8 mouse cellular contexts compared by ENCODE assay signal in genomic region chr14:53665681-53666080, GRCm38 (mm10).
DNase-seq lines count a peak whose midpoint lies in the region; ATAC-seq and TF ChIP-seq lines count a peak whose summit lies in the region.
"Not testable (repeated sequence)": the region's sequence is repeated elsewhere in the genome, so short reads cannot be mapped to it uniquely, and the experiment has no call there.

No protein-coding gene starts in this region.

- 18% methylated on average over 2 of the region's 2 CpGs for WGBS in embryonic facial prominence, embryonic 10.5 days
- 23% methylated on average over 2 of the region's 2 CpGs for WGBS in hindbrain, embryonic 10.5 days
- WGBS in liver, embryonic 14.5 days (ENCODE audit: insufficient replicate concordance): 5% methylated on average over 2 of the region's 2 CpGs

- not testable (repeated sequence) for H3K27ac ChIP-seq in embryonic facial prominence, embryonic 10.5 days (replicated peaks); hindbrain, embryonic 10.5 days; liver, embryonic 14.5 days

- not testable (repeated sequence) for H3K4me3 ChIP-seq in embryonic facial prominence, embryonic 10.5 days; hindbrain, embryonic 10.5 days; liver, embryonic 14.5 days (ENCODE audit: insufficient read depth in 1 of 2, low read depth in 2 of 2, low read length in 2 of 2)

- peak; percentile 15 for DNase-seq in 416B (ENCODE audit: low read depth)
- DNase-seq in adrenal gland, postnatal 25 days: peak; percentile 2
- peak; percentile 48 for DNase-seq in embryonic facial prominence, embryonic 10.5 days (ENCODE audit: low spot score)
- DNase-seq in hindbrain, embryonic 10.5 days (ENCODE audit: low spot score): peak; percentile 38
- DNase-seq in kidney, postnatal 36 days: peak; percentile 6 to 50
- not testable (repeated sequence) for DNase-seq in liver, embryonic 14.5 days (ENCODE audit: low read depth in 3 of 3, low spot score in 3 of 3)
- DNase-seq in neural tube, embryonic 10.5 days (ENCODE audit: extremely low spot score, low spot score): peak; percentile 22
- DNase-seq in splenic B cell, adult 2 months (ENCODE audit: low read depth, low spot score): peak; percentile 4

- not testable (repeated sequence) for ATAC-seq in liver, embryonic 14.5 days (ENCODE audit: insufficient read depth)

- peak; percentile 77 for TF ChIP-seq CTCF in liver, embryonic 14.5 days (IDR thresholded peaks at IDR 0.05; ENCODE audit: low read depth)

- H3K9me3 ChIP-seq in embryonic facial prominence, embryonic 10.5 days; hindbrain, embryonic 10.5 days; liver, embryonic 14.5 days (ENCODE audit: control insufficient read depth, low read length): not testable (repeated sequence)

- not testable (repeated sequence) for H3K9ac ChIP-seq in liver, embryonic 14.5 days (replicated peaks)

- not testable (repeated sequence) for H3K4me2 ChIP-seq in liver, embryonic 14.5 days (ENCODE audit: low read depth)

- H3K27me3 ChIP-seq in embryonic facial prominence, embryonic 10.5 days (replicated peaks; ENCODE audit: low read depth, poor library complexity, severe bottlenecking); hindbrain, embryonic 10.5 days (ENCODE audit: insufficient read depth, poor library complexity, severe bottlenecking); liver, embryonic 14.5 days (ENCODE audit: control insufficient read depth, insufficient read depth, low read length); splenic B cell, adult 2 months (ENCODE audit: control insufficient read depth, insufficient read depth, low read length, poor library complexity, severe bottlenecking): not testable (repeated sequence)

- not testable (repeated sequence) for TF ChIP-seq EP300 in liver, embryonic 14.5 days (IDR thresholded peaks at IDR 0.05; ENCODE audit: low read depth)

- H3K4me1 ChIP-seq in embryonic facial prominence, embryonic 10.5 days; hindbrain, embryonic 10.5 days (replicated peaks); liver, embryonic 14.5 days (replicated peaks; ENCODE audit: control insufficient read depth in 2 of 2, insufficient read depth in 2 of 2, low read length in 1 of 2): not testable (repeated sequence)

- H3K36me3 ChIP-seq in embryonic facial prominence, embryonic 10.5 days (replicated peaks); hindbrain, embryonic 10.5 days; liver, embryonic 14.5 days (replicated peaks; ENCODE audit: control insufficient read depth, insufficient read depth, low read depth); splenic B cell, adult 2 months (ENCODE audit: control insufficient read depth, insufficient read depth, low read length, poor library complexity, severe bottlenecking): not testable (repeated sequence)
